Mouse (Mus musculus) heart, postnatal 0 days (tissue): ENCODE measurements at regions not wholly inside any gene's neighbourhood (a gene's known extent, or its start where the extent isn't known, plus 50 kb on each side); places are given as distances from the start of the nearest gene placed in this dataset.

Experiments used
- ATAC-seq: fragments of 200-750 bp; cut with Nextera tagmentation; 2 replicates; pipeline ENCODE4 v1.8.0; 2017; ENCODE audit warnings: low read depth, moderate number of reproducible peaks, moderate library complexity; ENCODE audit not compliant: insufficient read depth
- DNase-seq: peaks from one replicate; pipeline ENCODE4 v3.0.0-alpha.2; 2016; ENCODE audit warnings: low spot score
- H3K27ac ChIP-seq: fragments of 300-500 bp; sonication (generic); 2 replicates; pipeline ENCODE4 v1.5.1; 2014; ENCODE audit warnings: low read depth, mild to moderate bottlenecking
- H3K27me3 ChIP-seq: fragments of 300-500 bp; sonication (generic); 2 replicates; pipeline ENCODE4 v1.6.1; 2014; ENCODE audit warnings: low read length, mixed read lengths; ENCODE audit not compliant: control insufficient read depth, insufficient read depth
- H3K36me3 ChIP-seq: fragments of 300-500 bp; sonication (generic); replicated peaks from 2 replicates; pipeline ENCODE4 v1.6.1; 2014; ENCODE audit warnings: low read length, mixed read lengths; ENCODE audit not compliant: control insufficient read depth, insufficient read depth
- H3K4me1 ChIP-seq: fragments of 300-500 bp; sonication (generic); 2 replicates; pipeline ENCODE4 v1.6.1; 2014; ENCODE audit warnings: antibody characterized with exemption; ENCODE audit not compliant: control insufficient read depth, insufficient read depth
- H3K4me2 ChIP-seq: fragments of 300-500 bp; sonication (generic); 2 replicates; pipeline ENCODE4 v1.6.1; 2014; ENCODE audit warnings: low read depth, mild to moderate bottlenecking, low read length, moderate library complexity
- H3K4me3 ChIP-seq: fragments of 300-500 bp; sonication (generic); 2 replicates; pipeline ENCODE4 v1.5.1; 2014; ENCODE audit warnings: low read depth, low read length
- H3K9ac ChIP-seq: fragments of 300-500 bp; sonication (generic); replicated peaks from 2 replicates; pipeline ENCODE4 v1.6.1; 2014; ENCODE audit warnings: low read depth, low read length, mixed read lengths
- H3K9me3 ChIP-seq: fragments of 300-500 bp; sonication (generic); replicated peaks from 2 replicates; pipeline ENCODE4 v1.6.1; 2016; ENCODE audit warnings: low read length; ENCODE audit not compliant: control insufficient read depth
- CTCF ChIP-seq: IDR thresholded peaks from 2 replicates; pipeline ENCODE4 v1.5.1; 2016; ENCODE audit warnings: antibody characterized with exemption, control low read depth, low read depth
- EP300 ChIP-seq: IDR thresholded peaks from 2 replicates; pipeline ENCODE4 v1.6.1; 2016; ENCODE audit warnings: antibody characterized with exemption, low read depth
- WGBS: fragments of 180-500 bp; shearing (Covaris S2); extraction: QIAGEN DNeasy Blood & Tissue Kit; methylation state at CpG from one replicate; pipeline ENCODE4 v1.1.7; 2014; 5-methylcytosine and 5-hydroxymethylcytosine counted together

DNA sequence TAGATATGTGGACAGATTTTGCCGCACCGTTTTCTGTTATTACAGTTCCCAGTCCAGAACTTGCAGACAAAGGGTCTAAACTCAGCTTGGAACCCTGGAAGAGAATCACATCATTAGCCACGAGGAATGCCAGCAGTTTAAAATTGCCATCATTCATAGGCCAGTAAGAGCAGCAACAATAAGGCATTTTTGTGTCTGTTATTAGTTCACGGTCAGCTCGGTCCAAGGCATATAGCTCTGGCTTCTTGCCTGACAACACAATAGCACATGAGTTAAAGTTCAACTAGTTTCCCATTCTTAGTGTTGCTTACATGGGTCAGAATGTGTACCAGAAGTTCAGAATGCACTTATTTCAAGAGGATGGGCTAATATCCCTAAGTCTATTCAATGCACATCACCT lies 103.4 kb downstream of the Olig3 start:
- no peak overlapping the region for H3K27ac ChIP-seq
- H3K4me1 ChIP-seq, result no peaks in the 10 kb centered on the region
- no peak for TF ChIP-seq EP300
- no peak for TF ChIP-seq CTCF
- no peak overlapping the region for H3K4me2 ChIP-seq
- no peaks in the 10 kb centered on the region for H3K27me3 ChIP-seq
- no peaks in the 10 kb centered on the region for H3K9me3 ChIP-seq
- WGBS, result 78% methylated on average over 5 of the region's 5 CpGs
- no peak for ATAC-seq
- no peak overlapping the region for H3K9ac ChIP-seq
- DNase-seq, result no peak
- H3K36me3 ChIP-seq, result no peaks in the 10 kb centered on the region
- no peak overlapping the region for H3K4me3 ChIP-seq

DNA sequence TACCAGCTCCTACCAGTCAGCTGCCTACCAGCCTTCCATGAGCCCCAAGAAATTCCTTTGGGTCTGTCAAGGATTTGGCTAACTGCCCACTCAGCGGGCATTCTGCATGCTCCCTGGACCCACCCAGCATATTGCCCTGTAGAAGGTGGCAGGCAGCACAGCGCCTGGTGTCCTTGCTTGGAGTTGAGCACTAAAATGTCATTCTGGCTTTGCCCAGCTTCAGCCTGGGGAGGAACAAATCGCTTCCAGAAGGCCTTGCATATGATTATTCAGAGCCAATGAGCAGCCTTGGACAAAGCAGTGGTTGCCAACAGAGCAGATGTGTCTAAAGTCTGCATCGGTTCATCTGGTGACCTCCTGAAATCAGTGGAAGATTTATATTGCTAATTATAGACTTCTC lies 103.8 kb downstream of the Olig3 start:
- no peak for DNase-seq
- Histone ChIP-seq H3K27me3 (no peaks in the 10 kb centered on the region), H3K4me2 (no peak overlapping the region), H3K9ac (no peak overlapping the region), H3K36me3 (no peaks in the 10 kb centered on the region), H3K4me1 (no peaks in the 10 kb centered on the region), H3K27ac (no peak overlapping the region), H3K4me3 (no peak overlapping the region), H3K9me3 (no peaks in the 10 kb centered on the region)
- 65% methylated on average over 4 of the region's 4 CpGs for WGBS
- no peak for ATAC-seq
- TF ChIP-seq CTCF (no peak), EP300 (no peak)

DNA sequence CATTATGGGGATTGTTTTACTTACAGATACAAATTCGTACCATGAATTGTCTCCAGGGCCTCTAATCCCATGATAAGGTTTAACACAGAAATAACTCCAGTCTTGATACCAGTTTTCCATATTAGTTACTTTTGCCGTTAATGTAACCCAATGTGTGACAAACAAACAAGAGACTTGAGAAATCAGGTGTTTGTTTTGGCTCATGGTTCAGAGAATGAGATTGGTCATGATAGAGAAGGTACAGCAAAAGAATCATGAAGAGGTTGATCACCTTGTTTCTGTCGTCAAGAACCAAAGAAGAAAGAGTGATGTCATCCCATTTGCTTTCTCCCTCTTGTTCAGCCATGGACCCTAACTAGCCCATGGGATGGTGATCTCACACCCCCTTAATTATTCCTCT lies 107.5 kb downstream of the Olig3 start:
- no peaks in the 10 kb centered on the region for H3K9me3 ChIP-seq
- no peak overlapping the region for H3K4me2 ChIP-seq
- H3K4me3 ChIP-seq, result no peak overlapping the region
- no peaks in the 10 kb centered on the region for H3K27me3 ChIP-seq
- H3K27ac ChIP-seq, result no peak overlapping the region
- H3K9ac ChIP-seq, result no peak overlapping the region
- no peaks in the 10 kb centered on the region for H3K4me1 ChIP-seq
- H3K36me3 ChIP-seq, result no peaks in the 10 kb centered on the region
- WGBS, result 62% methylated on average over 3 of the region's 3 CpGs
- TF ChIP-seq CTCF (no peak), EP300 (no peak)
- no peak for ATAC-seq
- DNase-seq, result no peak

DNA sequence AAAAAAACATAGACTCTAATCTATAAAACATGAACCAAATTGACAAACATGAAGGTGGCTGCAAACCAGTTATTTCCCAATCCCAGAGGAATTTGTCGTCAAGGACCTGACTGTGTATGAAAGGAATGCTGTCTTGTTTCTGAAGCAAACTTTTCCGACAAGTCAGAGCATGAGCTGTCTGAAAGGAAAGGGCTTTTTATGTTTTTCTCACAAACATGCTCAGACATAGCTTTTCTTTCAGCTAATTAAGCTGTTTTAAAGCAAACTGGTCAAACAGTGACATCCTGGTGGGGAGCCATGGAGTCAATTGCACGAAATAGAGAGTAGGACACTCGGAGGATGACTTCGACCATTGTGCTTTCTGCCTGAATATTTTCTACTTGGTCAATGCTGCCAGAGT lies 108.2 kb downstream of the Olig3 start:
- DNase-seq (peak; percentile 36), ATAC-seq (no peak)
- Histone ChIP-seq H3K27ac (no peak overlapping the region), H3K4me3 (no peak overlapping the region), H3K9me3 (no peaks in the 10 kb centered on the region), H3K4me2 (no peak overlapping the region), H3K27me3 (no peaks in the 10 kb centered on the region), H3K4me1 (no peaks in the 10 kb centered on the region), H3K36me3 (no peaks in the 10 kb centered on the region), H3K9ac (no peak overlapping the region)
- WGBS, result 72% methylated on average over 5 of the region's 5 CpGs
- TF ChIP-seq CTCF, result no peak
- no peak for TF ChIP-seq EP300

DNA sequence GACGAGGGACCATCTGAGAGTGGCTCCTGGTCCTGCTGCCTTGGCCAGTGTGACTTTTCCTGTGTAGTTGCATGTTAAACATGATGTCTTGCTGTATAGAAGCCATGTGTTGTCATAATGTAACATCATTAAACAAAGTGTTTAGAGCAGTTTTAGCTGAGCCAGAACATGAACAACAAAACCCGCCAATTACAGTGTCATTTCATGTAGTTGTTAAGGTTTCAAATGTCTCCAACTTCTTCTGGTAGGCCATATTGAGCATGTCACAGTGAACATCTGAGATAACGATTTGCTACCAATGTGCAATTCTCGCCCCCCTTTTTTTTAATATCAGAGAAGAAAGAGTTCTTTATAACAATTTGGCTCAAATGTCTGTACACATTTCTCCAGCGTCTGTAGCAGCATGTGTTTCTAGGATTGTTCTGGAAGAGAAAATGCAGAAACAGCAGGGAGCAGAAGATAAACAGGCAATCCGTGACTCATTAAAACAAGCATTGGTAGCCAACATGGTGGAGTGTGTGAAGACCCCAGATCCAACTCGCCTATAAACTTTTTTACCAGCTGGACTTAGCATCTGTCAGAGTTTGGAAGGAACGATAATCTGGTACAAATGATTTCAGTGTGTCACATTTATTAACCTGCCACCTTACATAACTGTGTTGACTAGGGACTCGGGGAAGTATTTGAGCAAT lies 115.2 kb downstream of the Olig3 start:
- Histone ChIP-seq H3K9me3 (no peaks in the 10 kb centered on the region), H3K4me2 (no peak overlapping the region), H3K27me3 (no peaks in the 10 kb centered on the region), H3K9ac (no peak overlapping the region), H3K4me1 (no peaks in the 10 kb centered on the region), H3K27ac (0 out of 2 replicates have a peak overlapping the region, but pooled peaks have one; percentile 3), H3K36me3 (no peaks in the 10 kb centered on the region), H3K4me3 (no peak overlapping the region)
- ATAC-seq (no peak), DNase-seq (no peak)
- TF ChIP-seq EP300 (no peak), CTCF (no peak)
- WGBS, result 68% methylated on average over 9 of the region's 9 CpGs

DNA sequence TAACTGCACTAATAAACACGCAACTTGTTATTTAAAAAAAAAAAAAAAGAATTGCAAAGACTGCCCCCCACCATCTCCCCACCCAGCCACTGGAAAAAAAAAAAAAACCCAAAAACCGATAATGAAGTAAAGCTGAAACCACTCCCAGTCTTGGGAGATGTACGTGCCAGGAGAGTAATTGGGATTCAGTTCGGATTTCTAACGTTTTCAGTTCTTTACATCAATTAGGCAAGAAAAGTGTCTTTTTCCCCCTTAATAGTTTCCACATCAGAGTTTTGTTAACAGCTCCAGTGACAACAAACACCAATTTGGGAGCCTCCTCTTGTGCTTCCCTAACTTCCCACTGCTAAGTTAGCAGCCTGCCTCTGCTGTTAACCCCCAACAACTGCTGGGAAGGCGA lies 115.7 kb downstream of the Olig3 start:
- ATAC-seq, result no peak
- H3K9ac ChIP-seq, result no peak overlapping the region
- H3K4me3 ChIP-seq, result no peak overlapping the region
- no peak for TF ChIP-seq EP300
- no peak for TF ChIP-seq CTCF
- no peak for DNase-seq
- H3K27me3 ChIP-seq, result no peaks in the 10 kb centered on the region
- no peak overlapping the region for H3K4me2 ChIP-seq
- H3K36me3 ChIP-seq, result no peaks in the 10 kb centered on the region
- peak overlapping the region; percentile 46; the same call in 1 of the 2 replicates for H3K27ac ChIP-seq
- WGBS, result 52% methylated on average over 6 of the region's 6 CpGs
- H3K4me1 ChIP-seq, result no peaks in the 10 kb centered on the region
- H3K9me3 ChIP-seq, result no peaks in the 10 kb centered on the region
